Mouse (Mus musculus) limb, embryonic 10.5 days (tissue): ENCODE data around the gene Pard3b. TPM values are rescaled to one million over a fixed set of nuclear protein-coding genes. Genes with fewer than 3 reads are reported as not detected.

ENCODE experiments used
- DNase-seq: peaks from one replicate; pipeline ENCODE4 v3.0.0-alpha.2; 2017; ENCODE audit warnings: low spot score
- H3K27ac ChIP-seq: fragments of 300-500 bp; sonication (generic); 2 replicates; pipeline ENCODE4 v1.5.1; 2016; ENCODE audit warnings: mild to moderate bottlenecking
- H3K27me3 ChIP-seq: fragments of 300-500 bp; sonication (generic); 2 replicates; pipeline ENCODE4 v1.6.1; 2016; ENCODE audit warnings: low read depth, mild to moderate bottlenecking; ENCODE audit not compliant: poor library complexity, severe bottlenecking
- H3K36me3 ChIP-seq: fragments of 300-500 bp; sonication (generic); 2 replicates; pipeline ENCODE4 v1.6.1; 2016; ENCODE audit warnings: mild to moderate bottlenecking, moderate library complexity
- H3K4me1 ChIP-seq: fragments of 300-500 bp; sonication (generic); 2 replicates; pipeline ENCODE4 v1.6.1; 2016
- H3K4me3 ChIP-seq: fragments of 300-500 bp; sonication (generic); 2 replicates; pipeline ENCODE4 v1.5.1; 2016; ENCODE audit warnings: mild to moderate bottlenecking, moderate library complexity
- H3K9me3 ChIP-seq: fragments of 300-500 bp; sonication (generic); replicated peaks from 2 replicates; pipeline ENCODE4 v1.6.1; 2016; ENCODE audit warnings: mild to moderate bottlenecking
- WGBS: fragments of 180-500 bp; shearing (Covaris S2); methylation state at CpG from one replicate; pipeline ENCODE4 v1.1.7; 2016; 5-methylcytosine and 5-hydroxymethylcytosine counted together
- polyA plus RNA-seq: library from polyadenylated mRNA; unstranded; fragments of >200 nt; fragmentation: Nextera tagmentation; extraction: Ambion mirVana; gene quantifications from 2 replicates; pipeline ENCODE4 v1.2.1, GENCODE M21; 2016

Pard3b gene
- polyA plus RNA-seq, 1 experiment from 2014 or later: 5.0 TPM

- Histone ChIP-seq H3K9me3 (no peaks in the 10 kb centered on the region), H3K4me1 (peaks cover 20% of the 10 kb centered on the region), H3K27ac (no peak overlapping the region), H3K27me3 (no peaks in the 10 kb centered on the region), H3K4me3 (no peak overlapping the region), H3K36me3 (no peaks in the 10 kb centered on the region)
- no peak for DNase-seq
- WGBS: 65% methylated on average over 4 of the region's 4 CpGs
These were observed 773.4 kb downstream of the Pard3b start for GRCm38 (mm10) chr1:62412019-62412418.

GRCm38 (mm10) chr1:62412988-62413387, 774.4 kb downstream of the Pard3b start:
- no peak for DNase-seq
- Histone ChIP-seq H3K27me3 (no peaks in the 10 kb centered on the region), H3K36me3 (no peaks in the 10 kb centered on the region), H3K27ac (no peak overlapping the region), H3K9me3 (no peaks in the 10 kb centered on the region), H3K4me1 (peaks cover 19% of the 10 kb centered on the region), H3K4me3 (no peak overlapping the region)
- WGBS: 84% methylated on average over 3 of the region's 3 CpGs

GRCm38 (mm10) chr1:62414521-62414920, 775.9 kb downstream of the Pard3b start:
- DNase-seq: no peak
- no peak overlapping the region for H3K27ac ChIP-seq
- WGBS: 88% methylated on average over 6 of the region's 6 CpGs

GRCm38 (mm10) chr1:62416627-62417374, 778.2 kb downstream of the Pard3b start:
- peaks cover 13% of the 10 kb centered on the region for H3K4me1 ChIP-seq
- H3K27me3 ChIP-seq: no peaks in the 10 kb centered on the region
- no peaks in the 10 kb centered on the region for H3K36me3 ChIP-seq
- 73% methylated on average over 10 of the region's 10 CpGs for WGBS
- no peak overlapping the region for H3K4me3 ChIP-seq
- H3K9me3 ChIP-seq: no peaks in the 10 kb centered on the region
- no peak for DNase-seq
- H3K27ac ChIP-seq: no peak overlapping the region

More at GRCm38 (mm10) chr1:62414521-62414920, 775.9 kb downstream of the Pard3b start:
- Histone ChIP-seq H3K4me1 (peaks cover 19% of the 10 kb centered on the region), H3K4me3 (no peak overlapping the region), H3K9me3 (no peaks in the 10 kb centered on the region), H3K27me3 (no peaks in the 10 kb centered on the region), H3K36me3 (no peaks in the 10 kb centered on the region)

GRCm38 (mm10) chr1:62422896-62423650, 784.4 kb downstream of the Pard3b start:
- H3K27ac ChIP-seq: no peak overlapping the region
- no peaks in the 10 kb centered on the region for H3K27me3 ChIP-seq
- no peak overlapping the region for H3K4me3 ChIP-seq
- peaks cover 3% of the 10 kb centered on the region; the same call in 1 of the 2 replicates for H3K4me1 ChIP-seq
- 86% methylated on average over 10 of the region's 10 CpGs for WGBS
- DNase-seq: no peak
- no peaks in the 10 kb centered on the region for H3K9me3 ChIP-seq
- H3K36me3 ChIP-seq: no peaks in the 10 kb centered on the region

GRCm38 (mm10) chr1:62425369-62425768, 786.7 kb downstream of the Pard3b start:
- H3K27me3 ChIP-seq: no peaks in the 10 kb centered on the region
- 91% methylated on average over 2 of the region's 2 CpGs for WGBS
- H3K4me3 ChIP-seq: no peak overlapping the region
- no peaks in the 10 kb centered on the region for H3K36me3 ChIP-seq
- DNase-seq: no peak
- H3K4me1 ChIP-seq: peaks cover 3% of the 10 kb centered on the region; the same call in 1 of the 2 replicates
- H3K9me3 ChIP-seq: no peaks in the 10 kb centered on the region
- H3K27ac ChIP-seq: no peak overlapping the region

GRCm38 (mm10) chr1:62428736-62429135, 790.1 kb downstream of the Pard3b start:
- Histone ChIP-seq H3K27me3 (no peaks in the 10 kb centered on the region), H3K36me3 (no peaks in the 10 kb centered on the region), H3K27ac (no peak overlapping the region), H3K4me3 (no peak overlapping the region), H3K4me1 (no peaks in the 10 kb centered on the region), H3K9me3 (no peaks in the 10 kb centered on the region)
- DNase-seq: no peak
- WGBS: 88% methylated on average over 6 of the region's 6 CpGs

- H3K36me3 ChIP-seq: no peaks in the 10 kb centered on the region
- no peak overlapping the region for H3K27ac ChIP-seq
- peaks cover under 1% of the 10 kb centered on the region; the same call in 1 of the 2 replicates for H3K4me1 ChIP-seq
- no peak overlapping the region for H3K4me3 ChIP-seq
- no peaks in the 10 kb centered on the region for H3K9me3 ChIP-seq
- H3K27me3 ChIP-seq: no peaks in the 10 kb centered on the region
- DNase-seq: no peak
- 86% methylated on average over 17 of the region's 17 CpGs for WGBS
These were observed 790.9 kb downstream of the Pard3b start for GRCm38 (mm10) chr1:62429333-62430182.

- Histone ChIP-seq H3K4me1 (peaks cover 14% of the 10 kb centered on the region), H3K27ac (no peak overlapping the region), H3K4me3 (no peak overlapping the region), H3K36me3 (no peaks in the 10 kb centered on the region), H3K27me3 (no peaks in the 10 kb centered on the region), H3K9me3 (no peaks in the 10 kb centered on the region)
- 86% methylated on average over 6 of the region's 6 CpGs for WGBS
- DNase-seq: no peak
These were observed 792.4 kb downstream of the Pard3b start for GRCm38 (mm10) chr1:62431054-62431453.

- Histone ChIP-seq H3K4me1 (peaks cover 14% of the 10 kb centered on the region), H3K36me3 (no peaks in the 10 kb centered on the region), H3K9me3 (no peaks in the 10 kb centered on the region), H3K4me3 (no peak overlapping the region), H3K27me3 (no peaks in the 10 kb centered on the region), H3K27ac (no peak overlapping the region)
- no peak for DNase-seq
- WGBS: 85% methylated on average over 5 of the region's 5 CpGs
These were observed 795.3 kb downstream of the Pard3b start for GRCm38 (mm10) chr1:62433891-62434290.

- peaks cover 19% of the 10 kb centered on the region for H3K4me1 ChIP-seq
These were observed 797.2 kb downstream of the Pard3b start for GRCm38 (mm10) chr1:62435844-62436243.

GRCm38 (mm10) chr1:62436304-62436703, 797.7 kb downstream of the Pard3b start:
- H3K9me3 ChIP-seq: no peaks in the 10 kb centered on the region
- H3K36me3 ChIP-seq: no peaks in the 10 kb centered on the region
- H3K27ac ChIP-seq: no peak overlapping the region
- WGBS: 92% methylated on average over 3 of the region's 3 CpGs
- no peak overlapping the region for H3K4me3 ChIP-seq
- H3K4me1 ChIP-seq: peaks cover 22% of the 10 kb centered on the region
- no peak for DNase-seq
- no peaks in the 10 kb centered on the region for H3K27me3 ChIP-seq

More at GRCm38 (mm10) chr1:62435844-62436243, 797.2 kb downstream of the Pard3b start:
- Histone ChIP-seq H3K27me3 (no peaks in the 10 kb centered on the region), H3K4me3 (no peak overlapping the region), H3K27ac (peak overlapping the region; percentile 32), H3K9me3 (no peaks in the 10 kb centered on the region), H3K36me3 (no peaks in the 10 kb centered on the region)
- no peak for DNase-seq
- WGBS: 58% methylated on average over 9 of the region's 9 CpGs
